Mouse (Mus musculus) retina, postnatal 7 days (tissue): Measurements from ENCODE around the gene Trpv5.

Source experiments
- DNase-seq: peaks from one replicate; pipeline ENCODE4 v3.0.0-alpha.2; 2012; ENCODE audit warnings: low read depth, low spot score

The Trpv5 gene

GRCm38 (mm10) chr6:41641173-41641866 is 39.2 kb downstream of the Trpv5 start:
- DNase-seq, result no peak

- no peak for DNase-seq
Measured at GRCm38 (mm10) chr6:41640449-41640848, 40.1 kb downstream of the Trpv5 start.

GRCm38 (mm10) chr6:41637927-41638506 is 42.6 kb downstream of the Trpv5 start:
- DNase-seq, result no peak

GRCm38 (mm10) chr6:41637393-41637792 is 43.2 kb downstream of the Trpv5 start:
- DNase-seq, result no peak

- DNase-seq, result no peak
Measured at GRCm38 (mm10) chr6:41636178-41636577, 44.4 kb downstream of the Trpv5 start, which contains the start of gene Trpv6. Gene Trpv6, minus strand, starts transcription at chr6:41636405.

GRCm38 (mm10) chr6:41635211-41635610 is 45.4 kb downstream of the Trpv5 start:
- no peak for DNase-seq

GRCm38 (mm10) chr6:41631549-41631948 is 49.0 kb downstream of the Trpv5 start:
- no peak for DNase-seq

GRCm38 (mm10) chr6:41630791-41631190 is 49.8 kb downstream of the Trpv5 start:
- no peak for DNase-seq

- DNase-seq, result no peak
Measured at GRCm38 (mm10) chr6:41628180-41628579, 52.4 kb downstream of the Trpv5 start.

- no peak for DNase-seq
Measured at GRCm38 (mm10) chr6:41622661-41623060, 57.9 kb downstream of the Trpv5 start.

- DNase-seq, result no peak
Measured at GRCm38 (mm10) chr6:41621241-41621990, 59.2 kb downstream of the Trpv5 start.

- no peak for DNase-seq
Measured at GRCm38 (mm10) chr6:41620173-41620798, 60.3 kb downstream of the Trpv5 start.

GRCm38 (mm10) chr6:41607637-41608036 is 72.9 kb downstream of the Trpv5 start:
- DNase-seq, result no peak

GRCm38 (mm10) chr6:41606214-41606613 is 74.4 kb downstream of the Trpv5 start:
- DNase-seq, result no peak

- DNase-seq, result no peak
Measured at GRCm38 (mm10) chr6:41605794-41606104, 74.8 kb downstream of the Trpv5 start.

- peak; percentile 52 for DNase-seq
Measured at GRCm38 (mm10) chr6:41605061-41605793, 75.3 kb downstream of the Trpv5 start, which contains the start of gene Ephb6. Gene Ephb6, plus strand, starts transcription at chr6:41605482.

GRCm38 (mm10) chr6:41604401-41605050 is 76.0 kb downstream of the Trpv5 start:
- peak; percentile 32 for DNase-seq
